Mouse (Mus musculus): ENCODE measurements at regions not wholly inside any gene's neighbourhood (a gene's known extent, or its start where the extent isn't known, plus 50 kb on each side); places are given as distances from the start of the nearest gene placed in this dataset.

DNA sequence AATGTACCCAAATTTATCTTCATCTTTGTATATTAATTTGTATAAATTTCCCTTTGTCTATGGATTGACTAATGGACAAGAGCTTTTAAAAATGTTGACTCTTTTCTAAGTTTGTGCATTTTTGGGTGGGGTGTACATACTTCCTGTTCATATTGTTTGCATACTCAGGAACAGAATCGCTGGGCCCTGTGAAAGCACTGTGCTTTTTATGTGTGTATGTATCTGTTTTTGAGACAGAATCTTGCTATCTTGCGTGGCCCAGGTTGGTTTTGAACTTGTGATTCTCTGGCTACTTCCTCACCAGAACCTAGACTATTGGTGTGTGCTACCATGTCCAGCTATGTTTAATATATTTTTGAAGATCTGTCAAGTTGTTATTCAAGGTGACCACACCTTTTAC lies 78.8 kb upstream of the Caprin1 start:
- TF ChIP-seq CTCF (IDR thresholded peaks at IDR 0.05; ENCODE audit: borderline replicate concordance, insufficient read depth, low read length) (no peak), POLR2A (IDR thresholded peaks at IDR 0.05; ENCODE audit: low read depth, low read length) (no peak)
